Mouse (Mus musculus) midbrain, postnatal 0 days (tissue): ENCODE data around the gene Nicn1. TPM values are rescaled to one million over a fixed set of nuclear protein-coding genes. Genes with fewer than 3 reads are reported as not detected.
A peak's percentile ranks its signal among the peaks of the same experiment; 100 is the strongest.

Experiments used
- ATAC-seq: fragments of 200-750 bp; cut with Nextera tagmentation; 2 replicates; pipeline ENCODE4 v1.8.0; 2017; ENCODE audit warnings: moderate number of reproducible peaks, mild to moderate bottlenecking, moderate TSS enrichment, moderate library complexity; ENCODE audit not compliant: low FRiP score
- DNase-seq: peaks from one replicate; pipeline ENCODE4 v3.0.0-alpha.2; 2015; ENCODE audit warnings: low spot score
- H3K27ac ChIP-seq: fragments of 300-500 bp; sonication (generic); 2 replicates; pipeline ENCODE4 v1.5.1; 2014; ENCODE audit warnings: low read depth, mild to moderate bottlenecking, low read length, mixed read lengths
- H3K27me3 ChIP-seq: fragments of 300-500 bp; sonication (generic); 2 replicates; pipeline ENCODE4 v1.6.1; 2014; ENCODE audit warnings: low read length, control low read depth, mixed read lengths; ENCODE audit not compliant: insufficient read depth
- H3K36me3 ChIP-seq: fragments of 300-500 bp; sonication (generic); 2 replicates; pipeline ENCODE4 v1.6.1; 2014; ENCODE audit warnings: low read length, control low read depth, mixed read lengths; ENCODE audit not compliant: insufficient read depth
- H3K4me1 ChIP-seq: fragments of 300-500 bp; sonication (generic); 2 replicates; pipeline ENCODE4 v1.6.1; 2014; ENCODE audit warnings: mild to moderate bottlenecking, control low read depth, antibody characterized with exemption, low read length, mixed read lengths; ENCODE audit not compliant: insufficient read depth
- H3K4me2 ChIP-seq: fragments of 300-500 bp; sonication (generic); 2 replicates; pipeline ENCODE4 v1.6.1; 2014; ENCODE audit warnings: low read depth, mild to moderate bottlenecking, low read length, mixed read lengths; ENCODE audit not compliant: poor library complexity, severe bottlenecking
- H3K4me3 ChIP-seq: fragments of 300-500 bp; sonication (generic); 2 replicates; pipeline ENCODE4 v1.5.1; 2014; ENCODE audit warnings: low read depth, mild to moderate bottlenecking, low read length, moderate library complexity
- H3K9ac ChIP-seq: fragments of 300-500 bp; sonication (generic); replicated peaks from 2 replicates; pipeline ENCODE4 v1.6.1; 2014; ENCODE audit warnings: mild to moderate bottlenecking, low read length, moderate library complexity, mixed read lengths; ENCODE audit not compliant: poor library complexity, severe bottlenecking
- H3K9me3 ChIP-seq: fragments of 300-500 bp; sonication (generic); 2 replicates; pipeline ENCODE4 v1.6.1; 2016; ENCODE audit warnings: low read length, control low read depth
- CTCF ChIP-seq: IDR thresholded peaks from 2 replicates; pipeline ENCODE4 v1.5.1; 2016; ENCODE audit warnings: antibody characterized with exemption, mild to moderate bottlenecking
- WGBS: fragments of 180-500 bp; shearing (Covaris S2); extraction: QIAGEN DNeasy Blood & Tissue Kit; methylation state at CpG from one replicate; pipeline ENCODE4 v1.1.7; 2014; 5-methylcytosine and 5-hydroxymethylcytosine counted together
- polyA plus RNA-seq: library from polyadenylated mRNA; unstranded; fragments of >200 nt; fragmentation: Nextera tagmentation; extraction: Ambion mirVana; gene quantifications from 2 replicates; pipeline ENCODE4 v1.2.1, GENCODE M21; 2015
- total RNA-seq: library from RNA; depleted of rRNA; stranded (reverse); fragments of >200 nt; gene quantifications from 2 replicates; pipeline ENCODE4 v1.2.3, GENCODE M21; 2014

Gene Nicn1
- total and polyA plus RNA-seq, 2 experiments from 2014 or later, result 107 to 142 TPM

GRCm38 (mm10) chr9:108340258-108341138 is 50.3 kb downstream of the Nicn1 start:
- Histone ChIP-seq H3K9me3 (no peaks in the 10 kb centered on the region), H3K9ac (peak overlapping the region; percentile 81; the same call in 1 of the 2 replicates), H3K27me3 (no peaks in the 10 kb centered on the region), H3K36me3 (peaks cover under 1% of the 10 kb centered on the region; the same call in 1 of the 2 replicates), H3K4me3 (peak overlapping the region; percentile 70), H3K27ac (no peak overlapping the region), H3K4me2 (peak overlapping the region; percentile 83), H3K4me1 (0 out of 2 replicates have a peak, but pooled peaks cover 3% of the 10 kb centered on the region)
- no peak for TF ChIP-seq CTCF
- ATAC-seq, result no peak
- DNase-seq, result no peak
- 65% methylated on average over 10 of the region's 10 CpGs for WGBS

DNA sequence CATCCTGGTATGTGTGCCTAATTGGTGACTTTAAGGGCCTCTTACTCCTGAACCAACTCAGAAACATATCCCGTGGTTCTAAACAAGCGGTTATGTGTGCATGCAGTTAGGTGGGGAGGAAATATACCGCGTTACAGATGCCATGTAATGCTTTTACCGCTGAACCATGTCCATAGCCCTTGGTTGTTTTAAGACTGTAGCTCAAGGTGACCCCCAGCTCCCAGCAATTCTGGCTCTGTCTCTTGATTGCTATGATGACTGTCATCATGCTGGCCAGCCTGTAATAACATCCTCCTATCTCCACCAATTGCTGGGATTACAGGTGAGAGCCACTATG is 50.9 kb downstream of the Nicn1 start:
- Histone ChIP-seq H3K9ac (no peak overlapping the region), H3K4me1 (0 out of 2 replicates have a peak, but pooled peaks cover 3% of the 10 kb centered on the region), H3K27ac (no peak overlapping the region), H3K4me3 (no peak overlapping the region), H3K27me3 (no peaks in the 10 kb centered on the region), H3K36me3 (no peaks in the 10 kb centered on the region), H3K4me2 (no peak overlapping the region), H3K9me3 (no peaks in the 10 kb centered on the region)
- 91% methylated on average over 5 of the region's 5 CpGs for WGBS
- no peak for ATAC-seq
- no peak for DNase-seq
- TF ChIP-seq CTCF, result no peak

GRCm38 (mm10) chr9:108341801-108342200 is 51.6 kb downstream of the Nicn1 start:
- Histone ChIP-seq H3K27ac (no peak overlapping the region), H3K4me3 (no peak overlapping the region), H3K9me3 (no peaks in the 10 kb centered on the region), H3K27me3 (no peaks in the 10 kb centered on the region), H3K36me3 (no peaks in the 10 kb centered on the region), H3K4me2 (no peak overlapping the region), H3K9ac (no peak overlapping the region), H3K4me1 (0 out of 2 replicates have a peak, but pooled peaks cover 3% of the 10 kb centered on the region)
- no peak for TF ChIP-seq CTCF
- ATAC-seq (no peak), DNase-seq (no peak)

GRCm38 (mm10) chr9:108342301-108342831 is 52.1 kb downstream of the Nicn1 start:
- WGBS, result 54% methylated on average over 5 of the region's 5 CpGs
- no peak for ATAC-seq
- Histone ChIP-seq H3K27ac (no peak overlapping the region), H3K9ac (no peak overlapping the region), H3K27me3 (no peaks in the 10 kb centered on the region), H3K9me3 (no peaks in the 10 kb centered on the region), H3K36me3 (no peaks in the 10 kb centered on the region), H3K4me1 (0 out of 2 replicates have a peak, but pooled peaks cover 3% of the 10 kb centered on the region), H3K4me3 (no peak overlapping the region), H3K4me2 (no peak overlapping the region)
- no peak for TF ChIP-seq CTCF
- no peak for DNase-seq

GRCm38 (mm10) chr9:108343331-108343730 is 53.1 kb downstream of the Nicn1 start:
- Histone ChIP-seq H3K27me3 (no peaks in the 10 kb centered on the region), H3K9me3 (no peaks in the 10 kb centered on the region), H3K36me3 (no peaks in the 10 kb centered on the region), H3K4me1 (0 out of 2 replicates have a peak, but pooled peaks cover 3% of the 10 kb centered on the region), H3K4me2 (no peak overlapping the region), H3K4me3 (no peak overlapping the region), H3K9ac (no peak overlapping the region), H3K27ac (no peak overlapping the region)
- WGBS, result 89% methylated on average over 3 of the region's 3 CpGs
- DNase-seq, result no peak
- no peak for TF ChIP-seq CTCF
- ATAC-seq, result no peak

- ATAC-seq (no peak), DNase-seq (no peak)
- WGBS, result 96% methylated on average over 1 of the region's 1 CpGs
- Histone ChIP-seq H3K9ac (no peak overlapping the region), H3K27me3 (no peaks in the 10 kb centered on the region), H3K4me2 (no peak overlapping the region), H3K36me3 (no peaks in the 10 kb centered on the region), H3K4me1 (no peaks in the 10 kb centered on the region), H3K27ac (no peak overlapping the region), H3K9me3 (no peaks in the 10 kb centered on the region), H3K4me3 (no peak overlapping the region)
- TF ChIP-seq CTCF, result no peak
Observed at GRCm38 (mm10) chr9:108343835-108344234, 53.6 kb downstream of the Nicn1 start.
